Mouse (Mus musculus): ENCODE measurements around the gene Ksr1. TPM values are rescaled to one million over a fixed set of nuclear protein-coding genes. Genes with fewer than 3 reads are reported as not detected.
"Not testable (repeated sequence)": the region's sequence is repeated elsewhere in the genome, so short reads cannot be mapped to it uniquely, and the experiment has no call there.

Gene Ksr1
- polyA plus RNA-seq, 1 experiment from 2014 or later, result 4.2 TPM

DNA sequence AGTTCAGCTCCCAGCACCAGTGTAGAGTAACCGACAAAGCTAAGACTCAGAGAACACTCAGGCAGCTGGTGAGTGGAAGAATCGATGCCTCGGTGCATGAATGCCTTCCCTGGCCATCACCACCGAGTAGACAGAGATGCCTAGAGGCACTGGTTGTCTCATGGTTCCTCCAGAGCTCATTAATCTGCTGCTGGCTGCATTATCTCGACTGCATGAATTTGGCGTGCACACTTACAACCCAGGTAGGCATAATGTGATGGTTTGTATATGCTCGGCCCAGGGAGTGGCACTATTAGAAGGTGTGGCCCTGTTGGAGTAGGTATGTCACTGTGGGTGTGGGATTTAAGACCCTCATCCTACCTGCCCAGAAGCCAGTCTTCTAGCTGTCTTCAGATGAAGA, 137.3 kb downstream of the Ksr1 start:
- WGBS, result 84% methylated on average over 7 of the region's 7 CpGs
- ATAC-seq (ENCODE audit: low FRiP score, low read depth), result no peak
- Histone ChIP-seq H3K36me3 (no peaks in the 10 kb centered on the region), H3K9ac (no peak overlapping the region), H3K9me3 (no peaks in the 10 kb centered on the region), H3K27me3 (no peaks in the 10 kb centered on the region), H3K4me1 (peaks cover 6% of the 10 kb centered on the region; the same call in 1 of the 2 replicates), H3K4me3 (no peak overlapping the region), H3K4me2 (replicated peaks) (no peak overlapping the region), H3K27ac (no peak overlapping the region)

DNA sequence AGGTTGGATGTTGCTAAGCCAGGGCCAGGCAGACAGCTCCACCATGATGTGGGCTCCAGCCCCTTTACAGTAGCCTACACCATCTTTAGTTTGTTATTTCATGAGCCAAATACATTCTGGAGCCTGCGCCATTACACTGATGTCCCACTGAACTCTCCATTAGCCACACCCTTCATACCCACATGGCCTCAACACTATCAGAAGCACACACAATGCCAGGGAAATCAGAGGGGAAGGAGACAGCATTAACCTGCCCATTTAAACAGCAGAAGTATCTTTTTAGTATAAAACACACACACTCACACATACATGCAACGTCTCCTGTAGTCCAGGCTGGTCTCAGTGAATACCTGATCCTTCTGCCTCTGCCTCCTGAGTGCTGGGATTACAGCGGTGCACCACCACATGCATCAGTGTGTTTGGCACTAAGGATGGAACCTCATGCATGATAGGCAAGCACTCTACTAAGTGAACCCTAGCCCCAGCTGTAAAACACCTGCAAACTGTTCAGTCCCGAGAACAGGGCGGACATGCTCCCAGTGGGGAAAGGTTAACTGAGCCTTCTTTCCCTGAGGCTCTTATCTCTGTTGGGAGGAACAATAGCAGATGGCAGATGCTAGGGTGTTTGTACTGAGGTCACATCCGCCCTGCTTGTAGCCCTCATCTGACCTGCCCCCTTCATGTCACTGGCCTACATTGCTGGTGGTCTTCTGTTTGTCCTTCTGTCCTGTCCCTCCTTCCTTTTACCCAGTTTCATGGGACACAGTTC, 138.0 kb downstream of the Ksr1 start:
- no peak for ATAC-seq (ENCODE audit: low FRiP score, low read depth)
- Histone ChIP-seq H3K9me3 (no peaks in the 10 kb centered on the region), H3K27ac (no peak overlapping the region), H3K27me3 (no peaks in the 10 kb centered on the region), H3K4me1 (peaks cover 10% of the 10 kb centered on the region; the same call in 1 of the 2 replicates), H3K9ac (no peak overlapping the region), H3K36me3 (no peaks in the 10 kb centered on the region), H3K4me2 (replicated peaks) (no peak overlapping the region), H3K4me3 (no peak overlapping the region)
- 84% methylated on average over 6 of the region's 6 CpGs for WGBS

DNA sequence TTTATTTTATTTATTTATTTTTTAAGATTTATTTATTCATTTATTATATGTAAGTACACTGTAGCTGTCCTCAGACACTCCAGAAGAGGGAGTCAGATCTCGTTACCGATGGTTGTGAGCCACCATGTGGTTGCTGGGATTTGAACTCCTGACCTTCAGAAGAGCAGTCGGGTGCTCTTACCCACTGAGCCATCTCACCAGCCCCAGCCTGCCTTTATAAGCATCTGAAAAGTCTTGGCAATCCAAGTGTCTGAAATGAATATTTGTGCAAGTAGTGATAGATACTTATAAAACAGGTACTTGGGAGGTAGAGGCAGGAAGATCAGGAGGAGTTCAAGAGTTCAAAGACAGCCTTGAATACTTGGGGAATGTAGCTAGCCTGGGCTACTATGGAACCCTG, 138.9 kb downstream of the Ksr1 start:
- H3K27ac ChIP-seq; H3K36me3 ChIP-seq; H3K4me3 ChIP-seq; H3K9me3 ChIP-seq; H3K9ac ChIP-seq; H3K27me3 ChIP-seq; H3K4me2 ChIP-seq (replicated peaks); ATAC-seq (ENCODE audit: low FRiP score, low read depth): not testable (repeated sequence)
- 77% methylated on average over 3 of the region's 3 CpGs for WGBS
- H3K4me1 ChIP-seq, result peaks cover 16% of the 10 kb centered on the region

- H3K9me3 ChIP-seq, result no peaks in the 10 kb centered on the region
- H3K27me3 ChIP-seq, result no peaks in the 10 kb centered on the region
- H3K4me2 ChIP-seq (replicated peaks), result no peak overlapping the region
- no peak overlapping the region for H3K27ac ChIP-seq
- H3K36me3 ChIP-seq, result no peaks in the 10 kb centered on the region
- 52% methylated on average over 5 of the region's 5 CpGs for WGBS
- no peak overlapping the region for H3K4me3 ChIP-seq
- H3K4me1 ChIP-seq, result peaks cover 18% of the 10 kb centered on the region
- no peak for ATAC-seq (ENCODE audit: low FRiP score, low read depth)
- no peak overlapping the region for H3K9ac ChIP-seq
Observed at GRCm38 (mm10) chr11:79006417-79006816, 139.8 kb downstream of the Ksr1 start.

DNA sequence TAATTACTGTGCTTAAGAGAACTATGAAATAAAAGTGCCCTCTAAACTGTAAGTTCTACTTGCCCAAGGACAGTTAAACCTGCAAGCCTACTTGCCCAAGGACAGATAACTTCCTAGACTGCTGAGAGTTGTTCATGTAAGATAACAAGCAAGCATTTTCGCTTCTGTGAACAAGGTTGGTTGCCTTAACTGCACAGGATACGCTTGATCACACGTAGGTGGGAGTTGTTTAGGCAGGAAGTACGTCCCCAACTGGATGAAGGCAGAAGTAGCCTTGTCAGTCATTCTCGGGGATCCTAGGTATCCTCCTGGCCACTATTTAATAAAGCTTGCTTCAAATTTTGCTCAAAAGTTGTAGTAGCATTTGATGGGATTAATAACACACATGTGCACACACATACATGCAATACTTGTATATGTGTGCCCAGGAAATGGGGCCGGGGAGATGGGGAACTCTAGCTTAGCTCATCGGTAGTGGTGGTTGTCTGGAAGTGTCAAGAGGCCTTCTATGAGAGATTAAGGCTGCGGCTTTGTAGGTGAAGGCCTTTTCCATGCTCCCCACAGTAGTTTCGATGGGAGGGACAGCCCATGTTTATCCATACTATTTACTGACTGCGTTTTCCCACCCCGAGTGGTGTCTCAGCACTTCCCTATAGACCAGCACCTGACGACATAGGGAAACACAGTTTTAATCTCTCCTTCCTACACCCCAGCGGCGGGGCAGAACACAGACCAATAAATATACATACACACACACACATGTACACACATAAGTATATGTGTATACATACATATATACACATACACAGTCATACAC, 140.4 kb downstream of the Ksr1 start:
- Histone ChIP-seq H3K27me3 (no peaks in the 10 kb centered on the region), H3K9me3 (no peaks in the 10 kb centered on the region), H3K4me2 (replicated peaks) (no peak overlapping the region), H3K4me3 (no peak overlapping the region), H3K36me3 (no peaks in the 10 kb centered on the region), H3K9ac (no peak overlapping the region), H3K27ac (no peak overlapping the region), H3K4me1 (peaks cover 18% of the 10 kb centered on the region)
- no peak for ATAC-seq (ENCODE audit: low FRiP score, low read depth)
- WGBS, result 84% methylated on average over 14 of the region's 14 CpGs

DNA sequence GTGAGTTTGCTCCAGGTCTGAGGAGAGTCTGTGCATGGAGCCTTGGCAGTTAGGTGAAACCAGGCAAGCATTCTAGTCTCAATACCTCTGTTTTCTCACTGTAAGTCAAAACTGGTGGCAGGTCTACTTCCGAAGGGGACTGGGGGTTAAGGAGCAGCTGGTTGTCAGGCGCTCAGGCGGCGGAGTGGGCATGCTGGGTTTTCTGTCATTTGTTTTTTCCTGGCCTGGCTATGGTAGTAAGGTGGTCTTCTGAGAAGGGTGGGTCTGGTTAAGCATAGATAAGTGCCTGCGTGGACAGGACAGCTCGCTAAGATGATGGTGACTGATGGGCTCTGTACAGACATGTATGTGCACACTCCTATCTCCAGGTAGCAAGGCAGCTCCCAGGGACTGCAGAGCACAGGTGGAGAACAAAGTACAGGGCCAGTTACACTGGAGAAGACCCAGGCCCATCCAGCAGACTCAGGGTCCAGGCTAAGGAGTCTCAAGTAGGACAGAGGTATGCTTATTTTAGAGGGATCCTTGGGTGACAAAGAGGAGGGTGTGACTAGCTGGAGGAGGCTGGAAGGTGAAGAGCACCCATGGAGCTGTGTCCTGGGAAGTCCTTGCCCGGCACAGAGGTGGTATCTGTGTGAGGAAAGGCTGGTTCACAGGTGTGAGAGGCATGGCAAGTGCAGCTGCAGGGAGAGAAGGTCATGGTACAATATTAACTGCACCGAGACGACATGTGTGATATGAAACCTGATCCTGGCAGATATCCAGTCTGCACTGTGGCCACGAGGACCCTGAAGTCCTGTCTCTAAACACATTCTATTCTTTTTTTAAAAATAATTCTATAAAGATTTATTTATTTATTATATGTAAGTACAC, 142.2 kb downstream of the Ksr1 start:
- H3K9me3 ChIP-seq, result no peaks in the 10 kb centered on the region
- H3K36me3 ChIP-seq, result no peaks in the 10 kb centered on the region
- no peak overlapping the region for H3K9ac ChIP-seq
- no peak for ATAC-seq (ENCODE audit: low FRiP score, low read depth)
- H3K27me3 ChIP-seq, result no peaks in the 10 kb centered on the region
- 66% methylated on average over 10 of the region's 10 CpGs for WGBS
- H3K27ac ChIP-seq, result no peak overlapping the region; the same call in 1 of the 2 replicates
- no peak overlapping the region for H3K4me2 ChIP-seq (replicated peaks)
- peaks cover 18% of the 10 kb centered on the region for H3K4me1 ChIP-seq
- H3K4me3 ChIP-seq, result no peak overlapping the region

GRCm38 (mm10) chr11:79003053-79003768, 143.0 kb downstream of the Ksr1 start:
- no peak for ATAC-seq (ENCODE audit: low FRiP score, low read depth)
- H3K9ac ChIP-seq, result no peak overlapping the region
- H3K27me3 ChIP-seq, result no peaks in the 10 kb centered on the region
- no peaks in the 10 kb centered on the region for H3K9me3 ChIP-seq
- no peaks in the 10 kb centered on the region for H3K36me3 ChIP-seq
- peak overlapping the region; percentile 39; the same call in 1 of the 2 replicates for H3K27ac ChIP-seq
- H3K4me1 ChIP-seq, result peaks cover 18% of the 10 kb centered on the region
- H3K4me2 ChIP-seq (replicated peaks), result no peak overlapping the region
- H3K4me3 ChIP-seq, result no peak overlapping the region
- 60% methylated on average over 11 of the region's 11 CpGs for WGBS

DNA sequence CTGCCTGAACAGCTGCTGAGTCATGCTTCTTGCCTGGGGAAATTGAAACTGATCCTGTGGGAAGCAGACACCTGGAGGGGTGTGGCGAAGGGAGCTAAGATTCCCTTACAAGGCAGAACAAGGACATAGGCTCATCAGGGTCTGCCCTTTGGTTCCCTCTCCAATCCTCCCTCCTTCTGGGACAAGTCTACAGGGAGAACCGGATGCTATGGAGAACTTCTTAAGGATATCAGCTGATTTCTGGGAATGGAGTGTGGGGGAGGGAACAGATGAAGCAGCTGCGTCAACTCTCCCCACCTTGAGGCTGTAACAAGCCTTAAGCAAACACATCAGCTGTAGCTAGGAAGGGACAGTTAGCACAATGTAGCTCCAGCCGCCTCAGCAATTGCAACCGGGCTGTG, 143.7 kb downstream of the Ksr1 start:
- peak overlapping the region; percentile 39; the same call in 1 of the 2 replicates for H3K27ac ChIP-seq
- 60% methylated on average over 5 of the region's 5 CpGs for WGBS

GRCm38 (mm10) chr11:79001871-79002270, 144.3 kb downstream of the Ksr1 start:
- no peak overlapping the region for H3K27ac ChIP-seq
- peaks cover 18% of the 10 kb centered on the region for H3K4me1 ChIP-seq
- H3K36me3 ChIP-seq, result no peaks in the 10 kb centered on the region
- no peak overlapping the region for H3K4me3 ChIP-seq
- no peak for ATAC-seq (ENCODE audit: low FRiP score, low read depth)
- H3K9me3 ChIP-seq, result peaks cover 4% of the 10 kb centered on the region; the same call in 1 of the 2 replicates
- H3K4me2 ChIP-seq (replicated peaks), result no peak overlapping the region
- no peak overlapping the region for H3K9ac ChIP-seq
- WGBS, result 83% methylated on average over 4 of the region's 4 CpGs
- no peaks in the 10 kb centered on the region for H3K27me3 ChIP-seq

More for the DNA sequence above, 143.7 kb downstream of the Ksr1 start:
- Histone ChIP-seq H3K4me2 (replicated peaks) (no peak overlapping the region), H3K36me3 (no peaks in the 10 kb centered on the region), H3K27me3 (no peaks in the 10 kb centered on the region), H3K9ac (no peak overlapping the region), H3K4me3 (no peak overlapping the region), H3K9me3 (peaks cover under 1% of the 10 kb centered on the region; the same call in 1 of the 2 replicates), H3K4me1 (peaks cover 18% of the 10 kb centered on the region)
- no peak for ATAC-seq (ENCODE audit: low FRiP score, low read depth)

DNA sequence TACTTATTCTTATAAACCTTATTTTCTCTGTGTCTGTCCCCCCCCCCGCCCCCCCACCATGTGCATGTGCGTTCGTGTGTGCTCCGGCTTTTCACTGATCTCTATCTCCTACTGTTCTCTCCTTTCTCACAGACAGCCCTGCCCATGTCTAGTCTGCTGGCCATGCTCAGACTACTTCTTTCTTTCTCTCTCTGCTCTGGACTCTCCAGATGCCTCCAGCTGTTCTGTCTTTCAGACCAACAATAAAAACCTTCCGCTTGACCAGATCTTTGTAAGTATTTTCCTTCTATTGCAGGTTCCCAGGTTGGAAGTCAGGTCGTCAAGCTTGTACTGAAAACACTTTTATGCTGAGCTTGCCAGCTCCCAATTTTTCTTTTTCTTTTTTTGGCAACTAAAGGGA, 147.1 kb downstream of the Ksr1 start:
- H3K36me3 ChIP-seq, result no peaks in the 10 kb centered on the region
- peaks cover 15% of the 10 kb centered on the region; the same call in 1 of the 2 replicates for H3K9me3 ChIP-seq
- no peak overlapping the region for H3K9ac ChIP-seq
- peaks cover 16% of the 10 kb centered on the region for H3K4me1 ChIP-seq
- no peak overlapping the region for H3K4me2 ChIP-seq (replicated peaks)
- no peaks in the 10 kb centered on the region for H3K27me3 ChIP-seq
- no peak overlapping the region for H3K4me3 ChIP-seq
- no peak overlapping the region for H3K27ac ChIP-seq
- WGBS, result 59% methylated on average over 6 of the region's 6 CpGs
- ATAC-seq (ENCODE audit: low FRiP score, low read depth), result no peak

GRCm38 (mm10) chr11:78990875-78991543, 155.2 kb downstream of the Ksr1 start:
- H3K27me3 ChIP-seq; ATAC-seq (ENCODE audit: low FRiP score, low read depth); H3K4me3 ChIP-seq; H3K4me2 ChIP-seq (replicated peaks); H3K9ac ChIP-seq; H3K4me1 ChIP-seq; H3K36me3 ChIP-seq; H3K27ac ChIP-seq: not testable (repeated sequence)
- 81% methylated on average over 5 of the region's 5 CpGs for WGBS
- peaks cover 23% of the 10 kb centered on the region for H3K9me3 ChIP-seq

All from limb, embryonic 13.5 days (tissue).